Mouse (Mus musculus) embryonic facial prominence, embryonic 13.5 days (tissue): ENCODE results near the gene Drc1. TPM values are rescaled to one million over a fixed set of nuclear protein-coding genes. Genes with fewer than 3 reads are reported as not detected.
A peak's percentile ranks its signal among the peaks of the same experiment; 100 is the strongest.

ENCODE experiments used
- ATAC-seq: fragments of 200-750 bp; cut with Nextera tagmentation; 2 replicates; pipeline ENCODE4 v1.8.0; 2017; ENCODE audit warnings: low read depth; ENCODE audit not compliant: insufficient number of reproducible peaks, insufficient read depth, low FRiP score, low TSS enrichment
- H3K27ac ChIP-seq: fragments of 300-500 bp; sonication (generic); 2 replicates; pipeline ENCODE4 v1.5.1; 2015; ENCODE audit warnings: moderate library complexity, mild to moderate bottlenecking, inconsistent platforms
- H3K27me3 ChIP-seq: fragments of 300-500 bp; sonication (generic); 2 replicates; pipeline ENCODE4 v1.6.1; 2015; ENCODE audit warnings: mild to moderate bottlenecking, inconsistent platforms
- H3K36me3 ChIP-seq: fragments of 300-500 bp; sonication (generic); 2 replicates; pipeline ENCODE4 v1.6.1; 2015; ENCODE audit warnings: mild to moderate bottlenecking, inconsistent platforms
- H3K4me1 ChIP-seq: fragments of 300-500 bp; sonication (generic); 2 replicates; pipeline ENCODE4 v1.6.1; 2015; ENCODE audit warnings: inconsistent platforms
- H3K4me2 ChIP-seq: fragments of 300-500 bp; sonication (generic); 2 replicates; pipeline ENCODE4 v1.6.1; 2015; ENCODE audit warnings: moderate library complexity, mild to moderate bottlenecking, inconsistent platforms
- H3K4me3 ChIP-seq: fragments of 300-500 bp; sonication (generic); 2 replicates; pipeline ENCODE4 v1.5.1; 2015; ENCODE audit warnings: mild to moderate bottlenecking, inconsistent platforms
- H3K9ac ChIP-seq: fragments of 300-500 bp; sonication (generic); 2 replicates; pipeline ENCODE4 v1.6.1; 2015; ENCODE audit warnings: mild to moderate bottlenecking, inconsistent platforms
- H3K9me3 ChIP-seq: fragments of 300-500 bp; sonication (generic); 2 replicates; pipeline ENCODE4 v1.6.1; 2016; ENCODE audit warnings: inconsistent platforms
- WGBS: fragments of 180-500 bp; shearing (Covaris S2); methylation state at CpG from one replicate; pipeline ENCODE4 v1.1.7; 2015; ENCODE audit warnings: mixed read lengths; 5-methylcytosine and 5-hydroxymethylcytosine counted together
- polyA plus RNA-seq: library from polyadenylated mRNA; unstranded; fragments of >200 nt; fragmentation: Nextera tagmentation; extraction: Ambion mirVana; gene quantifications from 2 replicates; pipeline ENCODE4 v1.2.1, GENCODE M21; 2015

Gene Drc1
- polyA plus RNA-seq, 1 experiment from 2014 or later: 0.13 TPM

DNA sequence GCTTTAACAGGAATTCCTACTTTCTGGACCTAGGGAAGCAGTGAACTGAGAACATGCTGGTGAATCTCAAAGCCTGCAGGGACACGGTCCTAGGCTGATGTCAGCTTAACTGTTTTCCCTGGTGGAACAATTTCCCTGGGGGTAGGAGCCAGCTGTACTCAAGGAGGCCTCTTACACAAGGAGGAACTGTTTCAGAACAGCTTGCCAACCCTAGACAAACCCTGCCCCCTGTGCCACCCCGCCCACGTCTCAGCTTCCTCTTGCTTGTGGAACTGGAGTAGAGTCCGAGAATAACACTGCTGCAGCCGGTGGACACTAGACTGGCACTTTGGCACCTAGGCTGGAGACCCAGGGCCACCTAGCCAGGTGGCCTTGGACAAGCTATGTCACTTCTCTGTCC is 88.2 kb downstream of the Drc1 start:
- 73% methylated on average over 5 of the region's 5 CpGs for WGBS
- H3K4me3 ChIP-seq: no peak overlapping the region
- H3K9ac ChIP-seq: no peak overlapping the region
- no peak overlapping the region for H3K4me2 ChIP-seq
- H3K27me3 ChIP-seq: no peaks in the 10 kb centered on the region; the same call in 1 of the 2 replicates
- H3K27ac ChIP-seq: no peak overlapping the region
- H3K9me3 ChIP-seq: no peaks in the 10 kb centered on the region
- no peak for ATAC-seq
- no peaks in the 10 kb centered on the region for H3K4me1 ChIP-seq
- no peaks in the 10 kb centered on the region for H3K36me3 ChIP-seq

DNA sequence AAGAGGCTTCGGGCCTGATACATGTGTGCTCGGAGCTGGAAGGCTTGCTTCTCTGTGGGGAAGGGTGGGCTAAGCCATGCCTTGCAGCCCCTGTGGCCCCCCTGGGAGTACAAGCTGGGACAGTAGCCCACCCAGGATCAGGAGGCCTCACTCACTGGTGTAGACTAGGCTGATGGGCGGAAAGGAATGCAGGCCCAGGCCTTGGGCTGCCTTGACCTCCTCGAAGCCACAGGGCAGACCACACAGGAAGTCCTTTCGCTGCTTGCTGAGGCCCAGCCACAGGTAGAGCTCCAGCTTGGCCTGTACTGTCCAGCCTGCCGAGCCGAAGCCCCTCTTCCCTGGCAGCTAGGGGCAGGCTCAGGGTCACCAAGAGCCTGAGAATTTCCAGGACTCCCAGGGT is 101.7 kb downstream of the Drc1 start:
- Histone ChIP-seq H3K27me3 (no peaks in the 10 kb centered on the region), H3K9ac (no peak overlapping the region), H3K4me3 (no peak overlapping the region), H3K9me3 (no peaks in the 10 kb centered on the region), H3K4me1 (no peaks in the 10 kb centered on the region), H3K27ac (no peak overlapping the region), H3K4me2 (no peak overlapping the region), H3K36me3 (no peaks in the 10 kb centered on the region)
- 52% methylated on average over 7 of the region's 7 CpGs for WGBS
- 0 out of 2 replicates have a peak, but pooled peaks have one; percentile 22 for ATAC-seq

DNA sequence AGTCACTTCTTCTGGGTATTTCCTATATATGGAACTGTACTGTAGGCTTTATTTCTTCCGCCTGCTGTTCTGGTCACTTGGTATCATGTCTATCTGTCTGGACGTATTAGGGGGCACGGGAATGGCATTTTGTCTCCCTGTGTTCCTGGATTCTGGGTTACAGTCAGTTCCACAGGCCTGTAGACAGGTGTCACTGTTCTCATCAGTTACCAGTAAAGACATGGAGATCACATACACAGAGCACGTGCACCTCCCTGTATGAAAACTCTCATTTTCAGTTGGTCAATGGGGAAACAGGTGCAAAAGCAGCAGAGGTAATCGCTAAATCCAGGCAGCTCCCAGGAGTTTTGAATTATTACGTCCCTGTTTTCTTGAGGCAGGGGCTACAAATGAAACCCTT is 106.5 kb downstream of the Drc1 start:
- Histone ChIP-seq H3K4me3 (no peak overlapping the region), H3K36me3 (no peaks in the 10 kb centered on the region), H3K9me3 (no peaks in the 10 kb centered on the region), H3K4me1 (no peaks in the 10 kb centered on the region), H3K27ac (no peak overlapping the region), H3K27me3 (no peaks in the 10 kb centered on the region), H3K4me2 (no peak overlapping the region), H3K9ac (no peak overlapping the region)
- 78% methylated on average over 6 of the region's 6 CpGs for WGBS
- no peak for ATAC-seq

DNA sequence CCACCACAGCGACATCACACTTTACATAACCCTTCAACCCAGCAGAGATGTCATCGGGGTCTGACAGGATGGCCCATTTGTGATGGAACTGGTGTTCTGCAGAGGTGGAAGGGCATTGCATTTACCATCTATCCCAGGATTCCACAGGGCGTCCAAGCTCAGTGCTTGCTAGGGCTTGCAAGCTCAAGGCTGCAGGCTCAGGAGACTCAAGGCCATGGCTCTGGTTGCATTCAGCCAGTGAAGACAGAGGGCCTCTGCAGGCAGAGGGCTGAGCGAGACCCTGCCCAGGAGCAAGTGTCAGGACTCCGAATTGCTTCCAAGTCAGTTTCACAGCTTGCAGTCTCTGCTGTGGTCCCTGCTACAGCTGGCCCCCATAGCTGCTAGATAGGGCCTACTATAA is 108.6 kb downstream of the Drc1 start:
- no peaks in the 10 kb centered on the region for H3K9me3 ChIP-seq
- H3K4me3 ChIP-seq: no peak overlapping the region
- H3K36me3 ChIP-seq: no peaks in the 10 kb centered on the region
- H3K27me3 ChIP-seq: no peaks in the 10 kb centered on the region
- no peaks in the 10 kb centered on the region for H3K4me1 ChIP-seq
- 76% methylated on average over 5 of the region's 5 CpGs for WGBS
- H3K27ac ChIP-seq: no peak overlapping the region
- no peak for ATAC-seq
- no peak overlapping the region for H3K9ac ChIP-seq
- H3K4me2 ChIP-seq: no peak overlapping the region

DNA sequence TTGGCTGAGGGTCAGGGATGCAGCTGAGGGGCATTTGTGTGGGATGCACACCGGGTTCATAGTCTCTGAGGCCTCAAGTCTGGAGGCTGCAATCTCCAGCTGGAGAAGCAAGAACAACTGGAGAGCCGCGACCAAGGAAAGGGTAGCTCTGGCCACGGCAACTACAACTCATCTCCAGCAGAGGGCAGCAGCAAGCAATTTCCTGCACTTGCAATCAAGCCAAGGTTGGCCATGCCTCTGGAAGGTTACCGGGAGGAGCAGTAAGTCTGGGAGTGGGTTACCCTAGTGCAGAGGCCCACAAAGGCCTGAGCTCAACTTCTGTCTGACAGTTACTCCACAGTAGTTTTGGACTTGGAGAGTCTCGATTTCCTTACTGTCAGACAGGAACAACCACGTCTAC is 110.3 kb downstream of the Drc1 start:
- ATAC-seq: no peak
- H3K4me1 ChIP-seq: no peaks in the 10 kb centered on the region
- H3K4me3 ChIP-seq: no peak overlapping the region
- no peaks in the 10 kb centered on the region for H3K36me3 ChIP-seq
- H3K4me2 ChIP-seq: no peak overlapping the region
- no peak overlapping the region for H3K27ac ChIP-seq
- WGBS: 26% methylated on average over 7 of the region's 7 CpGs
- H3K27me3 ChIP-seq: no peaks in the 10 kb centered on the region
- no peaks in the 10 kb centered on the region for H3K9me3 ChIP-seq
- no peak overlapping the region for H3K9ac ChIP-seq

DNA sequence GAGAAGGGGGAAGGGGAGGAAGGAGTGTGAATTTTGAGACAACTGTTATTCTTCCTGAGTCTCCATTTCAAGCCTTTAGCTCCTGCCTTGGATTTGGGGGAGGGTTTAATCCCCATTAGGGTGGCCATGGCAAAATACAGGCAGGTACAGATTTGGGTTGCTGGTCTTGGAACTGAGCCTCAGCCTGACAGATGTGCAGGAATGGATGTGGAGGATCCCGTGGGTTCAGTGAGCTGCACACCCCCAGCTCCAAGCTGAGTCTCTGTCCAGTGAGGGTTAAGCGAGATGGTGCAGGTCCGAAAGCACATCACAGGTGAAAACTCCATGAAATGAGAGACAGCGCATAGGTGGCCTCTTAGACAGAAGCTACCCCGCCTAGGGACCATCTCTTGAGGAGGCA is 119.3 kb downstream of the Drc1 start:
- 77% methylated on average over 5 of the region's 5 CpGs for WGBS
- Histone ChIP-seq H3K27me3 (no peaks in the 10 kb centered on the region), H3K9ac (no peak overlapping the region), H3K4me2 (no peak overlapping the region), H3K4me3 (no peak overlapping the region), H3K27ac (peak overlapping the region; percentile 44; the same call in 1 of the 2 replicates), H3K36me3 (no peaks in the 10 kb centered on the region), H3K9me3 (no peaks in the 10 kb centered on the region), H3K4me1 (peaks cover 9% of the 10 kb centered on the region)
- no peak for ATAC-seq

DNA sequence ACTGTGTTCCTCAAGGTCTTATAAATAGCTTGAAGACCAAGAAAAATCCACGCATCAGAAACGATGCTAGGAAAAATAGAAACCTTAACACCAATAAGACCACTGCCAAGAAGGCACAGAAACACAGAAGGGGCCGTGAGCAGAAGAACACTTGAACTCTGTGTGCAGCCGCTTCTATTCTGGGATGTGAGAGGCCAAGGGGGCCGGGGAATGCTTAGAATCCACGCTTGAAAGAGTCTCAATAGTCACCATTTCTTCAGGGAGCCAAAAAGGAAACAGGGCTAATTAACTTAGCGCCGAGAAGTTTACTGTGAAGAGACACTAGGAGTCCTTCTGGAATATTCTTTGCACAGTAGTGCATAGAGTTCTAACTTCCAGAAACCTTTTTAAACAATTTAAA is 120.0 kb downstream of the Drc1 start:
- Histone ChIP-seq H3K27ac (no peak overlapping the region), H3K4me1 (peaks cover 9% of the 10 kb centered on the region), H3K9me3 (no peaks in the 10 kb centered on the region), H3K9ac (no peak overlapping the region), H3K4me2 (no peak overlapping the region), H3K36me3 (no peaks in the 10 kb centered on the region), H3K27me3 (no peaks in the 10 kb centered on the region), H3K4me3 (no peak overlapping the region)
- ATAC-seq: no peak
- WGBS: 20% methylated on average over 8 of the region's 8 CpGs

DNA sequence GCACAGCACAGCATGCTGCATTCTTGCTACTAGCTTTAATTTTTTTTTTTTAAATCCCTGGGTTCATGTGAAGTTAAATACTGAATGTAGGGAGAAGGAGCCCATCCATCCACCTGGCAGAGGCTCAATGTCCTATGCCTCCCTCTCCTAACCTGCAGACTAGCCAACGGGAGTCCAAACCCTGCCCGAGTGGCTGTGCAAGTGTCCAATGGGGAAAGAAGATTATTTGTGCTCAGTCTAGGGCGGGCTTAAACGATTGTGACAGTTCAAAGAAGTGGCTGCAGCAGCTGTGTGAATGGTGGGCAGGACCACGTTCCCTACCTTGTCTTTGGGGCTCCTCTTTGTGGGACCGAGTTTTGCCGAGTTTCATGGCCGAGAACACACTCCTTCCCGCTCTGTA is 125.7 kb downstream of the Drc1 start:
- Histone ChIP-seq H3K9ac (no peak overlapping the region), H3K4me2 (peak overlapping the region; percentile 31; the same call in 1 of the 2 replicates), H3K27me3 (no peaks in the 10 kb centered on the region), H3K27ac (no peak overlapping the region), H3K9me3 (no peaks in the 10 kb centered on the region), H3K4me3 (no peak overlapping the region), H3K4me1 (peaks cover 12% of the 10 kb centered on the region), H3K36me3 (no peaks in the 10 kb centered on the region)
- no peak for ATAC-seq
- 16% methylated on average over 9 of the region's 9 CpGs for WGBS

DNA sequence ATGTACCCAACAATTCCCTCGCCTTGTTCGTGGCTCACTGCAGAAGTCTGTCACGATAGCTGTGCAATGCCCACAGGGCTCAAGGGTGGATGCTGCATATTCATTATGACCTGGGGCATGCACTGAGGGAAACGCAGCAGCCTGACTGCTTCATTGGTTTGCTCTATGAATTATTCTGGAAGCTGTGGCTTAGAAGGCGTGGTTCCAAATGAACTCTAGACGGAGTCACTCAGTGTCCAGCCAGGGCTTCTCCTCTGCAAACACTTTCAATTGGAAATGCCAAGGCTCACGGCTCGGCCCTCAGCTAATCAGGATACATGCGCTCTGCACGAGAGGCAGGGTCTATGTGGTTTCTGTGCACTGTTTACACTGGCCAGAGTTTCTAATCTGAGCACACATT is 130.3 kb downstream of the Drc1 start:
- Histone ChIP-seq H3K9me3 (no peaks in the 10 kb centered on the region), H3K4me2 (no peak overlapping the region), H3K27ac (no peak overlapping the region), H3K4me1 (peaks cover 11% of the 10 kb centered on the region), H3K36me3 (no peaks in the 10 kb centered on the region), H3K4me3 (no peak overlapping the region), H3K27me3 (no peaks in the 10 kb centered on the region), H3K9ac (no peak overlapping the region)
- WGBS: 71% methylated on average over 10 of the region's 10 CpGs
- ATAC-seq: no peak

DNA sequence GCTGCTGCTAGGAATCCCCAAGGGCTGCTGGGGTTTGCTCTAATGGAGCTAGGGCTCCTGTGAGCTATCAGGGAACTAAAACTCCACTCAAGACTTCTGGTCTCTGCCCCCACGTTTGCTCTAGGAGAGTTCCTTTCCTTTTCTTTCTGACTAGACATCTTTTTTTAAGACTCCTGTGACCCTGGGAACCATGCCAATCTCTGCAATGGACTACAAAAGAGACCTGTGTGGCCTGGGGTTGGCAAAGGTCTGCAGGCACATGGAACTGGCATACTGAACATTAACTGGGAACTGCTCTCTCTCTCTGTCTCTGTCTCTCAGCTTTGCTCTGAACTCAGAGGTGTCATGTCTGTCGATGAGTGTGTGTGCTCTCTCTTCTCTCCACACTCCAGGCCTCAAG is 134.2 kb downstream of the Drc1 start:
- Histone ChIP-seq H3K36me3 (no peaks in the 10 kb centered on the region), H3K9ac (no peak overlapping the region), H3K4me2 (no peak overlapping the region), H3K4me3 (no peak overlapping the region), H3K9me3 (no peaks in the 10 kb centered on the region), H3K27ac (no peak overlapping the region), H3K4me1 (no peaks in the 10 kb centered on the region), H3K27me3 (no peaks in the 10 kb centered on the region)
- WGBS: 63% methylated on average over 2 of the region's 2 CpGs
- ATAC-seq: no peak

DNA sequence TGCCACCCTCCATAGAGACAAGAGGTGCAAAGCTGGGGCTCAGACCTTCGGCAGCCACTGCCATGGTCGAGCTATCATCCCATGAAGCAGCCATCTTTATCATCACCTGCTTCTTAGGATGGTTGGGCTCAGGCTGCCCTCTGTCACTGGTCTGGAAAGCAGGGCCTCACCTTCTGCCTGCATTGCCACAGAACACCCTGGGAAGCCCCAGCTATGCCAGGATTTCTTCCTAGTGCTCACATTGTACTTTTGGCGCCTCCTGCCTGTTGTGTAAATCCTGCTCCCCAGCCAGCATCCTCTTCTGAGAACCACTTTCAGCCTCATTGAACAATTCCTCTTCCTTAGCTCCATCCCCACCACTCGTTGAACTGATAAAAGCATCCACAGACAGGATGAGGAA is 134.7 kb downstream of the Drc1 start:
- no peak for ATAC-seq
- no peaks in the 10 kb centered on the region for H3K27me3 ChIP-seq
- no peaks in the 10 kb centered on the region for H3K4me1 ChIP-seq
- H3K4me3 ChIP-seq: no peak overlapping the region
- H3K36me3 ChIP-seq: no peaks in the 10 kb centered on the region
- no peak overlapping the region for H3K4me2 ChIP-seq
- no peak overlapping the region for H3K9ac ChIP-seq
- H3K9me3 ChIP-seq: no peaks in the 10 kb centered on the region
- 71% methylated on average over 4 of the region's 4 CpGs for WGBS
- H3K27ac ChIP-seq: no peak overlapping the region
